Mouse (Mus musculus): ENCODE data around the gene Rad1.
"Not testable (repeated sequence)": the region's sequence is repeated elsewhere in the genome, so short reads cannot be mapped to it uniquely, and the experiment has no call there.

Gene Rad1

DNA sequence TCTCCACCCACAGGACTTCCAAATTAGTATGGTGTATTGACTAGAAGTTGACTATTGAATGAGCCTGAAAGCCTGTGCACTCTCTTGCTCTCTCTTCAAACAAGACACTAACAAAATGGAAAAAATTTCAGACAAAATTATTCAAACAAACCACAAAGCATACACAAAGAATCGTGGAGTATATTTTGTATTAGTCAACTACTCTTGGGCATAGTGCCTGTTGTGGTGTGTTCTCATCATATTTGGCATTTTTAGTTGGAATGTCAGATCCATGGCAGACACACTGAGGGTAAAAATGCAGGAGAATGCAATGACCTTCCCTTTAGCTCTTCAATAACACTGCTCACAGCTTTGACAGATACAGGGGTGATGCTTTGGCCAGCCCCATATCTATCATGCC, 40.1 kb downstream of the Rad1 start:
- DNase-seq, result no peak

DNA sequence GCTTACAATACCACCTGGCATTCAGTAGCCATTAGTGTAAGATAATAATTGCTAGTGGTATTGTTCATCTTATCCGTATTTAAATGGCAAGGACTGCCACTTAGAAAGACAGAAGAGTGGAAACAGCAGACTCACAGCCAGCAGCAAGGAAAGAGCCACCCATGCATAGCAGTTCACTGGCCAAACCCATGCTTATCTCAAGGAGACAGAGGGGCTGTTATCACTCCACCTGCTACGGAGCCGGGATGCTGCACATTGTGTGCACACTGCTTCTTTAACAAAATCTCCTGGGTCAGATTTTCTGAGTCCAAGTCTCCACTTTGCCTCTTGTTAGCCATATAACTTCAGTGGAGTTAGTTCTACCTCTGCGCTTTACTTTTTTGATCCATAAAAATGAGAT, 45.5 kb downstream of the Rad1 start:
- DNase-seq, result no peak

DNA sequence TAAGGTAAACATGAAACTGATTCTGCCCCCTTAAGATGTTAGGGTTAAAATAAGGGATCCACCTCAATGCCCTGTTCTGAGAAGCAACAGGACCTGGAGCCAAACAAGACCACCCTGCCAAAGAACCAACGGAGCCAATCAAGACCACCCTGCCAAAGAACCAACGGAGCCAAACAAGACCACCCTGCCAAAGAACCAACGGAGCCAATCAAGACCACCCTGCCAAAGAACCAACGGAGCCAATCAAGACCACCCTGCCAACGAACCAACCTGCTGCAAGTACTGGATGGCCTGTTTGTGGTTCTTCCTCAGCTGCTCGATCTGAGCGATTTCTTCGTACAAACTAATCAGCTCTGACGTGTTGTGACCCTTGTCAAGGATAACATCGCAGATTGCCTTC, 47.5 kb downstream of the Rad1 start:
- DNase-seq, result not testable (repeated sequence)

DNA sequence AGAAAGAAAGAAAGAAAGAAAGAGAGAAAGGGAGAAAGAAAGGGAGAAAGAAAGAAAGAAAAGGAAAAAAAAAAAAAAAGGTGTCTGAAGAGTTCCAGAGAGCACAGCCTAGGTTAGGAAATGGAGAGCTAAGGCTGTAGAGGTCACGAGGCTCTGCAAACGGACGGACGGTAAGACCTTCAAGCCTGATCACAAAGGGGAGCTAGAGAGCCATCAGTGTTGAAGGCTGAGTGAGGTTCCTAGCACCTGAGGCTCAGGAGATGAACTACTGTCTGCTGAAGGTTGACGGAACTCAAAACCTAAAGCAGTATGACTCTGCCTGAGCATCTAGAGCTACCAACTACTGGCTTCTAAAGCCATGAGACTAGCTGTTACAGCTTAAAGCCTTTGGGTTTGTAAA, 48.8 kb downstream of the Rad1 start:
- no peak for DNase-seq

DNA sequence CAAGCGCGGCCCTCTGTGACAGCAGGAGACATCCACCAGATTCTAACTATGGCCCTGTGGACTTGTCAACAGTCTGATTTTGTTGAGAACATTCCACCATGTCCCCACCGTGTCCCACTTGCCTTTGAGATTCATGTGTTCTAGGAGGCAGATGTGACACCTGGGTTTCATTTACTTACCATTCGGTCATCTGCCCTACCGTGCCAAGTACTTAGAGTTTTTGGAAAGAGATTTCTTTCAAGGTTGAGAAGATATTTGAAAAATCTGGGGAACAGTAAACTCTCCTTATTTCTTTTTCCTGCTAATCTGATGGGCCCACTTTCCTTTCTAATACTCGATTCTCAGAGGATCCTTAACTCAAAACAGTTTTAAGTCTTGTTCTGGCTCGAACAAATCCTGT, 50.2 kb downstream of the Rad1 start:
- no peak for DNase-seq

DNA sequence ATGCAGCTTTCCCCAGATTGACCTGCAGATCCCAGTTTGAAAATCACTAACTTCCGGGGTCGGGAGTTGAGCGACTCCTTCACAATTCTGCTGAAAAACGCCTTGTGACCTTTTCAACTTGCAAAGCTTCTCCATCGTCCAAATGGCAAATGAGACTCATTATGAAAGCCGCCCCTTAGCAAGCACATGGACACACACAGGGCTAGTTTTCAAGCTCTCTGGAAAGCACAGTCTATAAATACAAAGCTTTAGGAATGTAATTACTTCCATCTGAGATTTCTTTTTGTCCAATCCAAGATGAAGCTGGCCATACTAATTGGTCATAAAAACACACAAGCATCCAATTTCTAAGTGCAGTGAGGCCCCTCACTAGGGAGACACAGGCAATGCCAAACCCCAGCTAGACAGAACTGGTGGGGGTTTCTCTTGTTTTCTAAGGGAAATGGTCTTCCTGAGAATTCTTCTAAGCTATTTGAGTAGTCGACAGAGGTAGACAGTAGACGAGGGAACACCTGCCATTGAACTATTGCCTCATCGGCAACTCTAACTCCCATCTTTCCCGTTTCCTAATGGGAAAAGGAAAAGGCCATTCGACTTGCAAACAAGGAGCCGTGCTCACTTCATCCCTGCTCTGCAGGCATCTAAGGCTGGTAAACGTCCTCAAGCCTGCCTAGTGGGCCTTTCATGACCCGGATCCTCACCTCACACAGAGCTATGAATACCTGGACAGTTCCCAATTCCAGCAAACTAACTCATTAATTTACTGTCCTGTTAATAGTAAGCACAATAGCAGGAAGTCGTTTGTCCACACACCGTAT, 54.7 kb downstream of the Rad1 start:
- DNase-seq, result no peak
